Mouse (Mus musculus): ENCODE measurements around the gene Kat2b.

- TF ChIP-seq CTCF (IDR thresholded peaks at IDR 0.05; ENCODE audit: extremely low read depth, insufficient read length, insufficient replicate concordance, low read depth, low read length) (no peak), POLR2A (IDR thresholded peaks at IDR 0.05; ENCODE audit: low read depth, low read length) (no peak)
Measured at GRCm38 (mm10) chr17:53628131-53628530, 61.5 kb downstream of the Kat2b start.

Measured in small intestine, adult 2 months (tissue).